Mouse (Mus musculus) bone marrow macrophage, adult 2 months (primary cell): Measurements from ENCODE around the gene Cox5b.

ENCODE experiments used
- CTCF ChIP-seq: IDR thresholded peaks from 2 replicates; pipeline ENCODE4 v1.5.1; 2012; ENCODE audit warnings: low read depth, mild to moderate bottlenecking, low read length, moderate library complexity
- POLR2A ChIP-seq: IDR thresholded peaks from 2 replicates; pipeline ENCODE4 v1.6.1; 2012; ENCODE audit warnings: mild to moderate bottlenecking, low read depth, low read length, borderline replicate concordance

DNA sequence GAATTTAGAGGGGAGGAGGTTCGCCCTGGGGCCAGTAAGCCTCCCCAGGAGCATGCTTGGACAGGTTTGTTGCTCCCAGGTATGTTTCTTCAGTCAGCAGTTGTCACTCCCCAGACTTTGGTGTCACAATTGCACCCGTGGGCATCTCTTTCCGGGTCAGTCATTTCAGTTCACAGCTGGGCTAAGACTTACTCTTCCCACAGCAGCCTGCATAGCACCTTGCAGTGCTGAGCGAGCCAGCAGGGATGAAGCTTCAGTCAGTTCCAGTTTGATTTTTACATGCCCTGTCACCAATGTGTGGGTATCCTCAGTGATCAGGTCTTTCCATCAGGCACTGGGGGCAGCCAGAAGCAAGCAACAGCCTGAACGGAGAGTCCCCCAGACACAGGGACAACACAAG is 5.8 kb downstream of the Cox5b start:
- TF ChIP-seq CTCF (no peak), POLR2A (no peak)
